Mouse (Mus musculus) lung, adult 2 months (tissue): ENCODE data around the gene Tmem145.

Experiments
- CTCF ChIP-seq: fragments of 200-500 bp; IDR thresholded peaks from 2 replicates; pipeline ENCODE4 v1.5.1; 2011; ENCODE audit warnings: mild to moderate bottlenecking, low read length, control low read depth; ENCODE audit not compliant: insufficient read depth
- POLR2A ChIP-seq: fragments of 200-500 bp; IDR thresholded peaks from 2 replicates; pipeline ENCODE4 v1.6.1; 2011; ENCODE audit warnings: low read depth, mild to moderate bottlenecking, control low read depth, low read length, borderline replicate concordance; ENCODE audit errors: extremely low read depth

GRCm38 (mm10) chr7:25294495-25294894, 11.4 kb upstream of the Tmem145 start:
- TF ChIP-seq CTCF (no peak), POLR2A (no peak)
